Mouse (Mus musculus): Measurements from ENCODE around the gene Nmb. TPM values are rescaled to one million over a fixed set of nuclear protein-coding genes. Genes with fewer than 3 reads are reported as not detected.
A peak's percentile ranks its signal among the peaks of the same experiment; 100 is the strongest.

Gene Nmb
- polyA plus RNA-seq, 2 experiments from 2014 or later = 58.7 to 67.5 TPM

GRCm38 (mm10) chr7:80897721-80898120 lies 7.2 kb downstream of the Nmb start:
- no peak for ATAC-seq

GRCm38 (mm10) chr7:80897134-80897533 lies 7.7 kb downstream of the Nmb start:
- no peak for ATAC-seq

GRCm38 (mm10) chr7:80894815-80895519 lies 9.9 kb downstream of the Nmb start:
- ATAC-seq = no peak

GRCm38 (mm10) chr7:80894196-80894595 lies 10.7 kb downstream of the Nmb start:
- ATAC-seq = no peak

- ATAC-seq = no peak
Measured at GRCm38 (mm10) chr7:80893753-80894129, 11.1 kb downstream of the Nmb start.

GRCm38 (mm10) chr7:80893086-80893752 lies 11.7 kb downstream of the Nmb start:
- ATAC-seq = no peak

- ATAC-seq = peak; percentile 93
Measured at GRCm38 (mm10) chr7:80889841-80890241, 15.0 kb downstream of the Nmb start.

- peak; percentile 9 for ATAC-seq
Measured at GRCm38 (mm10) chr7:80889021-80889511, 15.8 kb downstream of the Nmb start.

- ATAC-seq = no peak
Measured at GRCm38 (mm10) chr7:80888595-80888994, 16.3 kb downstream of the Nmb start.

- ATAC-seq = no peak
Measured at GRCm38 (mm10) chr7:80885666-80886065, 19.2 kb downstream of the Nmb start.

GRCm38 (mm10) chr7:80882830-80883505 lies 21.9 kb downstream of the Nmb start:
- peak; percentile 98 for ATAC-seq

- no peak for ATAC-seq
Measured at GRCm38 (mm10) chr7:80875727-80876126, 29.1 kb downstream of the Nmb start.

- no peak for ATAC-seq
Measured at GRCm38 (mm10) chr7:80873631-80874030, 31.2 kb downstream of the Nmb start.

- no peak for ATAC-seq
Measured at GRCm38 (mm10) chr7:80873038-80873437, 31.8 kb downstream of the Nmb start.

GRCm38 (mm10) chr7:80868686-80869085 lies 36.2 kb downstream of the Nmb start:
- ATAC-seq = no peak

GRCm38 (mm10) chr7:80866514-80867147 lies 38.2 kb downstream of the Nmb start:
- no peak for ATAC-seq

- peak; percentile 8 for ATAC-seq
Measured at GRCm38 (mm10) chr7:80865521-80865920, 39.4 kb downstream of the Nmb start.

GRCm38 (mm10) chr7:80864831-80865230 lies 40.0 kb downstream of the Nmb start:
- peak; percentile 75 for ATAC-seq

- no peak for ATAC-seq
Measured at GRCm38 (mm10) chr7:80864151-80864550, 40.7 kb downstream of the Nmb start.

- no peak for ATAC-seq
Measured at GRCm38 (mm10) chr7:80863520-80863919, 41.4 kb downstream of the Nmb start.

- no peak for ATAC-seq
Measured at GRCm38 (mm10) chr7:80862475-80862874, 42.4 kb downstream of the Nmb start.

- ATAC-seq = peak; percentile 75
Measured at GRCm38 (mm10) chr7:80860729-80861274, 44.1 kb downstream of the Nmb start, which contains the start of gene Zscan2. Gene Zscan2, plus strand, starts transcription at chr7:80860920.

- ATAC-seq = peak; percentile 34
Measured at GRCm38 (mm10) chr7:80860227-80860626, 44.6 kb downstream of the Nmb start.
